Mouse (Mus musculus) heart, postnatal 14 days (tissue): ENCODE results near the gene Irf5. TPM values are rescaled to one million over a fixed set of nuclear protein-coding genes. Genes with fewer than 3 reads are reported as not detected.

Source experiments
- total RNA-seq, 2 experiments: library from RNA; stranded (reverse); gene quantifications; 2 replicates each; pipeline ENCODE4 v1.2.3; 2021

Gene Irf5
- total RNA-seq, 2 experiments from 2014 or later = 3.0 to 3.2 TPM

Other genes with a start within 250 kb of the Irf5 start
- gene Fam71f2, start 247.0 kb upstream of the Irf5 start, total RNA-seq = not detected
- gene Fam71f1, start 207.5 kb upstream of the Irf5 start, total RNA-seq = not detected
- 100 to 1,000 TPM; 262 TPM for gene Calu, start 178.6 kb upstream of the Irf5 start, total RNA-seq
- gene Opn1sw, start 138.2 kb upstream of the Irf5 start, total RNA-seq = not detected
- 1 to 10 TPM; 3.6 TPM for gene Ccdc136, start 130.3 kb upstream of the Irf5 start, total RNA-seq
- gene Flnc, start 93.4 kb upstream of the Irf5 start, total RNA-seq = 100 to 1,000 TPM; 146 to 175 TPM
- 100 to 1,000 TPM; 108 to 110 TPM for gene Atp6v1f, start 58.9 kb upstream of the Irf5 start, total RNA-seq
- not detected for gene Atp6v1fnb, start 55.2 kb upstream of the Irf5 start, total RNA-seq
- 10 to 100 TPM; 11.9 to 12.3 TPM for gene Kcp, start 18.7 kb upstream of the Irf5 start, total RNA-seq
- 10 to 100 TPM; 37.8 to 43.3 TPM for gene Tnpo3, start 83.3 kb downstream of the Irf5 start, total RNA-seq
- gene Tspan33, start 167.6 kb downstream of the Irf5 start, total RNA-seq = 1 to 10 TPM; 1.3 to 2.4 TPM
- gene Smo, start 208.9 kb downstream of the Irf5 start, total RNA-seq = 10 to 100 TPM; 16.8 to 17.6 TPM
- 10 to 100 TPM; 15.0 TPM for gene Ahcyl2, start 241.4 kb downstream of the Irf5 start, total RNA-seq